Mouse (Mus musculus) kidney, postnatal 25 days (tissue): ENCODE data around the gene Opcml.

Experiments
- DNase-seq, 2 experiments: peaks; one replicate each; pipeline ENCODE4 v3.0.0; 2021; ENCODE audit warnings: mixed read lengths in 2 of 2

The Opcml gene

GRCm38 (mm10) chr9:28563066-28563683 is 772.6 kb downstream of the Opcml start:
- DNase-seq, result no peak

DNA sequence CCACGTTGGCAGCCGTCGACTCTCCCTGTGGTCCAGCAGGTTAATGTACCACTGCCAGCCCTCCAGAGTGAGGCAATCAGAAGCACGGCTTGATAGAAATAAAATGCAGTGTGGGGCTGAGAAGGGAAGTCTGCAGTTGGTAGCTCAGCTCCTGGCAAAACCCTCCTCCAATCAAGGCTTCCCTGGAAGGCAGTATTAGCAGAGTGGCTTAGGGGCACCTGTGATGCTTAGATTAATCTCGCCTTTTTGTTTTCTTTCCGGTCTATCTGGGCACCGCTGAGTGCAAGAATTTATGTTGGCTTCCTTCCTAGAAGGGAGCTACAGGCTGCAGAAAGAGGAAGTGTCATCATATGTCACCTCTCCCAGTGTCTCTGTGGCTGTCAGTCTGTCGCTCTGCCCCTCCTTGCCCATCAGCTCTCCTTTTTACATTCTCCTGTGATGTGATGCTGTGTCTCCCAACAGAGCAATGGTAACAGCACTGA is 778.5 kb downstream of the Opcml start:
- no peak for DNase-seq

DNA sequence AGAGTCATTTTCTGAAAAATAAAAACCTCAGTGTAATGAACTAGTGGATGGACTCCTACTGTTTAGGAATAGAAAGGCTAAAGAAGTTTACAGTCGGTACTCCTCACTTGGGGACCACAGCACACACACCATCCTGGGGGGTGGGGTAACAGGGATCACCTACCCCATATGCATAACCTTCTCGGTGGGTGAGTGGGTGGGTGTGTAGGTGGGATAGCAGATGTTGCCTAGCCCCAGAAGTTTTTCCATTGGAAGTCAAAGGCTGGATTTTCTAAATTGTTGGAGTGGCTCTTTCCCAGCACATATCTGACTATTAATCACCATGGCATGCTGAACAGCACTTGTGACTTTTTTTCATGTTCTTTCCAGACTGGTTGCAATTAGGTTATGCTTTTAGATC is 779.2 kb downstream of the Opcml start:
- no peak for DNase-seq

- no peak for DNase-seq
These were observed 781.1 kb downstream of the Opcml start for GRCm38 (mm10) chr9:28571682-28572081.

DNA sequence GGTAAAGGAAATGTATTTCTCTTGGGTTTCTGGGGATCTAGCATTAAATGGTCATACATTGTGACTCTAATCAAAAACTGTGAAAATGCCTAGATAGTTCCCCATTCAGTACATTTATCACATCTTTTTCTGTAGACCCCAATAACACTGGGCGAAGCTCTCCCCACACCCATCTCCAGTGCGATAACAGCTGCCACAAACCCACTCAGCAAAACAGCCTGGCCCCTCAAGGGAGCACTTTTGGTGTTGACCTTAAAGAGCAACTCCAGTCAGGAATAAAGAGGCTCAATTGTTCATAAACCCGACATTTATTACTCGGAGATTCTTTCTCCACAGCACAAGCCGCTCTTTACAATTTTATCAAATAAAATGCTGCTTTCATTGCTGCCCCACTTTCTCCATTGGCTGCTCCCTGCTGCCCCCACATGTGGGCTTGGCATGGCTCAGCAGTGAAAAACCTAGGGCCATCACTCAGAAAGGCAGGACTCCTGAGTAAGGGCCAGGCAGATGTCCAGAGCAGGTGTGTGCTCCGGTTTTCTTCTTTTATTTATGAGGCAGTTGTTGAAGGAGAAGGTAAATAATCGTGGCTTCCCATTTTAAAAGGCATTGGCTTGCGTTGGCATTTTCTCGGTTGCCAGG is 781.7 kb downstream of the Opcml start:
- no peak for DNase-seq

GRCm38 (mm10) chr9:28578730-28579129 is 788.2 kb downstream of the Opcml start:
- no peak for DNase-seq

DNA sequence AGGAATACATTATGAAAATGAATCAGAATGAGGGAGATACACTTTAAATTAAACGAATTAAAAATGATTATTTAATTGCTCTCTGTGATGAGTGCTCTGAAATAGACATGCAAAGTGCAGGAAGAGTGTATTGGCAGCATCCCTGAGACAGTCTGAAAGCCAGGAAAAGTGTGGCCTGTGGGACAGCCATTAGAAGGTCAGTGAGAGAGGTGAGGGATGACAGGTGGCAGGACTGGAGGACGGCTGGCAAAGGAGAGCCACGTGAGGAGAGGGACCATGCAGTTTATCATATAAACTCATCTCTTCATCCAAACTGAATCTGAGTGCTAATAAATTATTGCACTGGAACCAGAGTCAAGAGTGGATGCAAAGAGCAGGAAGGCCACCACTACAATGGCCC is 796.7 kb downstream of the Opcml start:
- DNase-seq, result no peak

- no peak for DNase-seq
These were observed 797.3 kb downstream of the Opcml start for GRCm38 (mm10) chr9:28587857-28588388.

DNA sequence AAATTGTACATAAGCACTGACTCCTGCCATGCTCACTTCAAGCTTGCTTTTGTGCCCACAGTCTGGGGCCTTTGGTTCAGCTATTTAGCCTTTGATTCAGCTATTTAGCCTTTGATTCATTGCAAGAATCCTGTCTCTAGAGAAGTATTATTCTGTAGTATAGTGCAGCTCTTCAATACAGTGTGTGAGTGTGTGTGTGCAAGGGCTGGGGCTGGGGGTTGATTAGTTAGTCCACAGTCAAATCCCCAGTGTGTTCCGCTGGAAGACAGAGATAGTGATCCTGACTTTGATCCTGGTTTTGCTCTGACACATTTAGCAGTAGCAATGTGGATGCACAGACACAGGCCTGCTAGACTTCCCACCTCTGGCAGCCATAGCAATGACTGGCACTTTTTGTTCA is 797.9 kb downstream of the Opcml start:
- no peak for DNase-seq

GRCm38 (mm10) chr9:28592208-28592607 is 801.6 kb downstream of the Opcml start:
- DNase-seq, result no peak

- DNase-seq, result no peak
These were observed 804.5 kb downstream of the Opcml start for GRCm38 (mm10) chr9:28595062-28595461.

DNA sequence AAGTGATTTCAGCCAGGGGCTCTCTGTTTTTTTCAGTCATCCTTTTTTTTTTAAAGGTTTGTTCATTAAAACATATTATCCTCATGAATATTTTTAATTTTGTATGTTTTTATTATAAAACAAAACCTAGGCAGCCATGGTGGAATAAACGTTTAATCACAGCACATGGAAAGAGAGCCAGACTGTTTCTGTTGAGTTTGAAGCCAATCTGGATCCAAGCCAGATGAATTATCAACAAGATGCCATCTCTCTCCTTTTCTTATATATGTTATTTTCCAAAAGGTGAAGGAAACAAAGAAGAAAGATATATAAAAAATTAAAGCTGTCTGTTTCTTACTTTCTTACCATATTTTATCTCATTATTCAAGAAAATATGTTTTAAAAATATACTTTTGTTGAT is 815.0 kb downstream of the Opcml start:
- DNase-seq, result no peak

GRCm38 (mm10) chr9:28613683-28614620 is 823.4 kb downstream of the Opcml start:
- no peak for DNase-seq

GRCm38 (mm10) chr9:28615447-28615846 is 824.9 kb downstream of the Opcml start:
- no peak for DNase-seq

- no peak for DNase-seq
These were observed 827.1 kb downstream of the Opcml start for GRCm38 (mm10) chr9:28617666-28618065.

DNA sequence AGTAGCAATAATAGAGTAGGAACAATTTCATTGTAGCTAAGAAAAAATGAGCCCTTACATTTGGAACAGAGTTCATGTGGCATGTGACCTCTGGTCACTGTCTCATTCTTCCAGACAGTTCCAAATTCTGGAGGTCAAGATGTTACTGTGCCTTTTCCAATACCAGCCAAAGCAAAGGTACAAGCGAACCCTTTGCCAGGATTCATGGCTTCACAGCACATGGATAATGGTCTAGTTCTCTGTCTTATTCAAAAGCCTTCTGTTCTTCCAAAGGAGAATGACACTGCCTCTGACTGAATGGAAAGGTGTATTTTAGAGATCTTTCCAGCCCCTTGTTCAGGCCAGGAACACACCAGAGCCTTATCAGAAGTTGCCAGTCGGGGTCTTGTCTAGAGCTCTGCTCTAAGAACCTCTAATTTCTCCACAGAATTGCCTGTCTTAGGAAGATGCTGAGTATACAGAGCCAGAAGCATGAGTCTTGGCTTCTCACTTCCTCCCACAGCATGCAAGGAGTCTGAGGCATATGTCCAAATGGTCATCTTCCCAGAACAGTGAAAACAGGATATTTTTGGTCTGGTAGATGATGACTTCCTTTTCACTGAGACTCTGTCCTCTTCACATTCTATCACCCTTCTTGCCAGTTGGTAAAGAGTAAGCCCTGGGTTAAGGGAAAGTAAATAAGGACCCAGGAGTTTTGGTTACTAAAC is 827.8 kb downstream of the Opcml start:
- no peak for DNase-seq

DNA sequence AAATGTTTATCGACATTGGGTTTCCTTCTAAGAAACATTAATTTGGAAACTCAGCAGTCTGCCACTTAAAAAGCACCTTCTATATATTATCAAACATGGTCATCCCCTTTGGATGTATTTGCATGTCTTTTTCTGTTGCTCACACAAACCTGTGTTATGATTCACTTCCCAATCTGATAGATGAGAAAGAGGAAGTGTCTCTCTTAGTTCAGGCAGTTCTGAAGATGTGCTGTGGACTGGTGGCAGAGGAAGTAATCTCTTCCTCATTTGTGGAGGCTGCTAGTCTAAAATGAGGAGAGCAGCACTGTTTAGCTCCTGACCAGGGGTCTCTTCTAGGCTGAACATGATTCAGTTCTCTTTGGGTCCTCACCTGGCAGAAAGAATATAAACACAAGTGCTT is 831.4 kb downstream of the Opcml start:
- no peak for DNase-seq

DNA sequence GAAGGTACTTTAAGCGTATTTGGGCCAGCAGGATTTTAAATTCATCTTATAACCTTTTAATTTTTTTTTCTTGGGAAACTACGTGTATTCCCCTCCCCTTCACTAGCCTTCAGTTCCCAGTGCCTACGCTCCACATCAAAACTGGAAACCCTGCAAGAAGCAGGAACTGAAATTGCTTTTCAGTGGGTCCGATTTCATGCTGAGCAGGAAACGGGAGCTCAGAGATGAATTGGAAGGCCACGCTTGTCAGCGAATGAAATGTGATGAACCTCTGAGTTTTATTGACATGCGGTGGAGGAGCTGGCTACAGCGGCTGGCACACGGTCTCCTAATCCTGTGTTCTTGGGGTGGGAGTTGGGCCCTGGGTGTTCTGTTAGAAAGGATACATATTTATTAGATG is 834.3 kb downstream of the Opcml start:
- no peak for DNase-seq

DNA sequence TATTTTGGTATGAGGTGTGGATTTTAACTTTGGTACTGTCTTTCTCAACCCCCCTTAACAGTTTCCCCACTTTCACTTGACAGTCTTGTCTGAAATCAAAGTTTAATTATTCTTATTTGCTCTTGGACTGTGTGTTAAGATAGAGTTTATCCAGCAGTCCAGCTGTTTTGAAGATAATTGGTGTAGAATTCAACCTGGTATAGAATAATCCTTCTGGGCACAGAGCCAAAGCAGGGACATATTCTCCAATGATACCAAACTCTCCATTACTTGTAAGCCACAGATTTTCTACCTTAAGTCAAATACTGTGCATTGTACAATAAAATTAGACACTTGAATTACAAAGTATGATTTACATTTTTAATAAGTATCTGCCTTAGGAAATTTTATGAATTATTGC is 852.2 kb downstream of the Opcml start:
- no peak for DNase-seq

GRCm38 (mm10) chr9:28644063-28644462 is 853.5 kb downstream of the Opcml start:
- DNase-seq, result no peak

- no peak for DNase-seq
These were observed 859.5 kb downstream of the Opcml start for GRCm38 (mm10) chr9:28650089-28650488.

GRCm38 (mm10) chr9:28659996-28660395 is 869.4 kb downstream of the Opcml start:
- no peak for DNase-seq

DNA sequence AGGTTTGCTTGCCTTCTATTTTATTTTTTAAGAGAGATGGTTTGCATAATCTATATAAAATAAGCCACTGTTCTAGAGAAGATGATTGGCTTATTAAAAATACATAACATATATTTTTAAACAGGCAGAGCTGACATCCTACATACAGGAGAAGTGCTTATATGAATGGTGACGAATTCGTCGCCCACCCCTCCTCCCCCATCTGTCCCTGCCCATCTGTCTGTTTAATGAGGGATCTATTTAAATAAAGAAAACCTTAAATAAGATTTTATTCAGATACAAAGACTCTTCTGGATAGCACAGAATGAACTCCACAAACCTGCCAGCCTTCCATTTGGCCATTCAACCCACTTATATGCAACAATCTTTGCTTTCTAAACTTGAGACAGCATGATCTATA is 872.3 kb downstream of the Opcml start:
- DNase-seq, result no peak
